Mouse (Mus musculus) E14TG2a.4 (cell line): ENCODE results near the gene Nisch.

Source experiments
- H3K27me3 ChIP-seq: 2 replicates; pipeline ENCODE4 v1.6.1; 2014; ENCODE audit warnings: low read length, control low read depth; ENCODE audit not compliant: insufficient read depth
- H3K36me3 ChIP-seq: 2 replicates; pipeline ENCODE4 v1.6.1; 2014; ENCODE audit warnings: low read length, control low read depth; ENCODE audit not compliant: insufficient read depth
- H3K4me1 ChIP-seq: replicated peaks from 2 replicates; pipeline ENCODE4 v1.6.1; 2014; ENCODE audit warnings: low read depth, low read length, control low read depth
- H3K4me3 ChIP-seq: replicated peaks from 2 replicates; pipeline ENCODE4 v1.5.1; 2014; ENCODE audit warnings: mild to moderate bottlenecking, low read length
- H3K9me3 ChIP-seq: 2 replicates; pipeline ENCODE4 v1.6.1; 2014; ENCODE audit warnings: low read length, control low read depth
- CTCF ChIP-seq: conservative IDR thresholded peaks from 2 replicates; pipeline ENCODE4 v1.5.1; 2014; ENCODE audit warnings: low read length
- NANOG ChIP-seq: IDR thresholded peaks from 2 replicates; pipeline ENCODE4 v1.6.1; 2014; ENCODE audit warnings: borderline replicate concordance, low read length, mixed read lengths
- POU5F1 ChIP-seq: IDR thresholded peaks from 2 replicates; pipeline ENCODE4 v1.6.1; 2014; ENCODE audit warnings: low read length, borderline replicate concordance

Gene Nisch

DNA sequence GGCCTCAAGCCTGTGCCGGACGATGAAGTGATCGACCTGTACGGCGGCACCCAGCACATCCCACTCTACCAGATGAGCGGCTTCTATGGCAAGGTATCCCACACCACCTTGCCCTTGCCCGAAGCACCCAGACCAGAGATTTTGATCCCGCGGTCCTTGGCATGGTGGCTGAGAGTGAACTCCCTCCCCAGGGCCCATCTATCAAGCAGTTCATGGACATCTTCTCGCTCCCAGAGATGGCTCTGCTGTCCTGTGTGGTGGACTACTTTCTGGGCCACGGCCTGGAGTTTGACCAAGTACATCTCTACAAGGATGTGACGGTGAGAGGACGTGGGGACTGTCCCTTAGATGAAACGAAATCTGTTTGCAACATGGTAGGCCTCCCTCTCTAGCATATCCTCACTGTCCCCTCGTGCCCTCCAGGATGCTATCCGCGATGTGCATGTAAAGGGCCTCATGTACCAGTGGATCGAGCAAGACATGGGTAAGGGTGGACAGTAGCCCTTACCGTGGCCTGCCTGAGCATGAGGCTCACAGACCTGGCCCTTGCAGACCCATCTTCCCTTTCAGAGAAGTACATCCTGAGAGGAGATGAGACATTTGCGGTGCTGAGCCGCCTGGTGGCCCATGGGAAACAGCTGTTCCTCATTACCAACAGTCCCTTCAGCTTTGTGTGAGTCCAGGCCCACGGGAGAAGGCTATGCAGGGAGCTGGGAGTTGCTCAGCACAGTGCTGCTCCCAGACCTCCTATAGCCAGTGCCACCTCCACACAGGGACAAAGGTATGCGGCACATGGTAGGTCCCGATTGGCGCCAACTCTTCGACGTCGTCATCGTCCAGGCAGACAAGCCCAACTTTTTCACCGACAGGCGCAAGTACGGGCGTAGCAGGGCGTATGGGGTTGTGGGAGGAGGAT lies 81.0 kb downstream of the Nisch start:
- no peak for TF ChIP-seq CTCF
- no peak for TF ChIP-seq NANOG
- no peak for TF ChIP-seq POU5F1
- Histone ChIP-seq H3K4me3 (no peak overlapping the region), H3K36me3 (peaks cover 82% of the 10 kb centered on the region), H3K4me1 (peaks cover 92% of the 10 kb centered on the region), H3K9me3 (no peaks in the 10 kb centered on the region), H3K27me3 (peaks cover 23% of the 10 kb centered on the region)

DNA sequence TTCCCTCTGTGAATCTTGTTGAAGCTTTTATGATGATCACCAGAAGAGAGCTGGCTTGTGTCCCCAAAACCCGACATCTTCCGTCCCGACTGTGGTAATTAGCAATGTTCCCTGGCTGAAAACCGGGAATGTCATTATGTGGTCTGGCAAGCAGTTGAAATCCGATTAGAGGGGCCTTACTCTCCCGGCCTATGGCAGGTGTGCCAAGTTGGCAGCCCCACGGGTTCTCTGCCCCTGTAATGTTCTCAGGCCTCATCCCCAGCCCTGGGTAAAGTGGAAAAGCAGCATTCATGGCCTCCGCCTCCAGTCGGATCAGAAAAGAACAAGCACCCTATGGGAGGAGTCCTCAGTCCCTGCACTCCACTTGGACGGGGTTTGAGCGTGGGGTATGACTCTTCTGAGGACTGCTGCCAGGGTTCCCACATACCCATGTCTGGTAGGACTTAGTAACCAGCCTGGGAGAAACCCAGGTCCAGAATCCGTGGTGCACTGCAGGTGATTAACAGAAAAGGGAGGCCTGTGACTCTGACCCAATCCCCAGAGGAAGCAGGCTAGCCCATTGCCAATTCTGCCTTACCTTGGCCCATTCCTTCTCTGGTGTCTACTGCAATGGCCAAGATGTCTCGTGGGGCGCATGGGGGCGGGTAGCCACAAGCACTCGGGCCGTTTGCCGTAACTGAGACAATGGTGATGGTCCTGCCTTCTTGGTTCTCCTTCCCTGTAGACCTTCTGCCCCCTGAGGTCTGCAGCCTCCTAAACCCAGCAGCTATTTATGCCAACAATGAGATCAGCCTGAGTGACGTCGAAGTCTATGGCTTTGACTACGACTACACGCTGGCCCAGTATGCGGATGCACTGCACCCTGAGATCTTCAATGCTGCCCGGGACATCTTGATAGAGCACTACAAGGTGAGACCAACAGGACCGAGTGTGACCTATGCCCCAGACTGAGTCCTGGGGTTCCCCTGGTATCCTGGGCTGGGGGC lies 82.4 kb downstream of the Nisch start:
- Histone ChIP-seq H3K4me3 (no peak overlapping the region), H3K9me3 (no peaks in the 10 kb centered on the region), H3K36me3 (peaks cover 68% of the 10 kb centered on the region), H3K27me3 (peaks cover 12% of the 10 kb centered on the region), H3K4me1 (peaks cover 90% of the 10 kb centered on the region)
- no peak for TF ChIP-seq NANOG
- TF ChIP-seq POU5F1, result no peak
- TF ChIP-seq CTCF, result no peak

DNA sequence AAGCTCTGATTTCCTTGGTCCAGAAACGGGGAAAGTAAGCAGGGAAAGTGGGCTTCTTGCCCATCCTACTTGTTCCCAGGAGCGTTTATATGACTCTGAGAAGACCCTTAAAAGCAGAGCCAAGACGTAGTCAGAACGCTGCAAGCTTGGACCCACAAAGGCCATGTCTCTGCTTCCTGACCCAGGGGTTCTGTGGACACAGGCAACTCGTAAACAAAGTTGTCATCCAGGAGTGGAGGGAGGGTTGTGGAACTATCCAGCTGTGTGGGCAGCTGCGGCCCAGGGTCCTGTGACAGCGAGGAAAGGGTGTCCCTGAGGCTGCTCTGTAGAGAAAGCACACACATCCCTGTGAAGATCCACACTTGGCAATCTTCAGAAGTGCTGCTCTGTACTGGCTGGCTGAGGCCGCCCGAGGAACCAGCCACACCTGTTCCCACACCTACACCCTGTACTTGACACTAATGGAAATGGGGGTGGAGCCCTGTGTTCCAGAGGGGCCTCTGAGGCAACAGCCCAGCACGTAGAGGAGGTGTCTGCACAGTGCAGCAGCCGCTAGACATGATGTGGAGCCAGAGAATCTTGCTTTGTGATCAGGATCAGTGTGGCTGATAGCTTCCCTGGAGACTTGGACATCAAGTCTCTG lies 83.6 kb downstream of the Nisch start:
- H3K9me3 ChIP-seq, result no peaks in the 10 kb centered on the region
- TF ChIP-seq CTCF (no peak), POU5F1 (no peak), NANOG (no peak)
- peaks cover 12% of the 10 kb centered on the region for H3K27me3 ChIP-seq
- peaks cover 84% of the 10 kb centered on the region for H3K4me1 ChIP-seq
- H3K36me3 ChIP-seq, result peaks cover 58% of the 10 kb centered on the region
- no peak overlapping the region for H3K4me3 ChIP-seq

GRCm38 (mm10) chr14:31132491-31132975 lies 84.2 kb downstream of the Nisch start:
- Histone ChIP-seq H3K9me3 (no peaks in the 10 kb centered on the region), H3K4me3 (peak overlapping the region; percentile 97), H3K27me3 (peaks cover 12% of the 10 kb centered on the region), H3K4me1 (peaks cover 82% of the 10 kb centered on the region), H3K36me3 (peaks cover 54% of the 10 kb centered on the region)
- TF ChIP-seq CTCF, result no peak
- TF ChIP-seq POU5F1, result no peak
- no peak for TF ChIP-seq NANOG

- Histone ChIP-seq H3K9me3 (no peaks in the 10 kb centered on the region), H3K4me3 (peak overlapping the region; percentile 97), H3K36me3 (peaks cover 52% of the 10 kb centered on the region), H3K27me3 (peaks cover 12% of the 10 kb centered on the region), H3K4me1 (peaks cover 82% of the 10 kb centered on the region)
- no peak for TF ChIP-seq POU5F1
- TF ChIP-seq NANOG, result no peak
- no peak for TF ChIP-seq CTCF
These were observed 84.7 kb downstream of the Nisch start for GRCm38 (mm10) chr14:31132031-31132430.

GRCm38 (mm10) chr14:31131272-31131821 lies 85.4 kb downstream of the Nisch start:
- H3K9me3 ChIP-seq, result no peaks in the 10 kb centered on the region
- peaks cover 81% of the 10 kb centered on the region for H3K4me1 ChIP-seq
- no peak for TF ChIP-seq CTCF
- no peak for TF ChIP-seq POU5F1
- TF ChIP-seq NANOG, result no peak
- H3K27me3 ChIP-seq, result peaks cover 12% of the 10 kb centered on the region
- H3K4me3 ChIP-seq, result peak overlapping the region; percentile 97
- H3K36me3 ChIP-seq, result peaks cover 51% of the 10 kb centered on the region

- Histone ChIP-seq H3K27me3 (peaks cover 12% of the 10 kb centered on the region), H3K4me1 (peaks cover 81% of the 10 kb centered on the region), H3K36me3 (peaks cover 49% of the 10 kb centered on the region), H3K4me3 (peak within 1 kb of the TSS; percentile 97), H3K9me3 (no peaks in the 10 kb centered on the region)
- TF ChIP-seq NANOG (no peak), POU5F1 (no peak), CTCF (no peak)
These were observed 86.2 kb downstream of the Nisch start, which contains the start of gene Nt5dc2 for GRCm38 (mm10) chr14:31130236-31131220. TSS of gene Nt5dc2 (plus strand) at chr14:31131053.
